Mouse (Mus musculus) stomach, postnatal 0 days (tissue): ENCODE results near the gene Cry2. TPM values are rescaled to one million over a fixed set of nuclear protein-coding genes. Genes with fewer than 3 reads are reported as not detected.
A peak's percentile ranks its signal among the peaks of the same experiment; 100 is the strongest.

Source experiments
- ATAC-seq: fragments of 200-750 bp; cut with Nextera tagmentation; 2 replicates; pipeline ENCODE4 v1.8.0; 2017; ENCODE audit not compliant: low FRiP score, low TSS enrichment
- DNase-seq: peaks from one replicate; pipeline ENCODE4 v3.0.0-alpha.2; 2016; ENCODE audit warnings: low spot score
- H3K27ac ChIP-seq: fragments of 300-500 bp; sonication (generic); replicated peaks from 2 replicates; pipeline ENCODE4 v1.5.1; 2014; ENCODE audit warnings: mild to moderate bottlenecking, control low read depth
- H3K27me3 ChIP-seq: fragments of 300-500 bp; sonication (generic); 2 replicates; pipeline ENCODE4 v1.6.1; 2014; ENCODE audit warnings: low read length; ENCODE audit not compliant: control insufficient read depth, insufficient read depth
- H3K36me3 ChIP-seq: fragments of 300-500 bp; sonication (generic); 2 replicates; pipeline ENCODE4 v1.6.1; 2014; ENCODE audit warnings: low read length, mixed read lengths; ENCODE audit not compliant: control insufficient read depth, insufficient read depth
- H3K4me1 ChIP-seq: fragments of 300-500 bp; sonication (generic); replicated peaks from 2 replicates; pipeline ENCODE4 v1.6.1; 2014; ENCODE audit warnings: antibody characterized with exemption; ENCODE audit not compliant: control insufficient read depth, insufficient read depth
- H3K4me2 ChIP-seq: fragments of 300-500 bp; sonication (generic); replicated peaks from 2 replicates; pipeline ENCODE4 v1.6.1; 2014; ENCODE audit warnings: low read depth, mild to moderate bottlenecking, control low read depth, moderate library complexity
- H3K4me3 ChIP-seq: fragments of 300-500 bp; sonication (generic); 2 replicates; pipeline ENCODE4 v1.5.1; 2014; ENCODE audit warnings: low read depth, low read length, control low read depth
- H3K9ac ChIP-seq: fragments of 300-500 bp; sonication (generic); 2 replicates; pipeline ENCODE4 v1.6.1; 2014; ENCODE audit warnings: mild to moderate bottlenecking, low read length, control low read depth, mixed read lengths
- H3K9me3 ChIP-seq: fragments of 300-500 bp; sonication (generic); 2 replicates; pipeline ENCODE4 v1.6.1; 2016; ENCODE audit warnings: low read length; ENCODE audit not compliant: control insufficient read depth
- CTCF ChIP-seq: IDR thresholded peaks from 2 replicates; pipeline ENCODE4 v1.5.1; 2016; ENCODE audit warnings: antibody characterized with exemption, low read depth, mild to moderate bottlenecking, moderate library complexity
- EP300 ChIP-seq: optimal IDR thresholded peaks from 2 replicates; pipeline ENCODE3; 2016; ENCODE audit warnings: antibody characterized with exemption
- WGBS: fragments of 180-500 bp; shearing (Covaris S2); extraction: QIAGEN DNeasy Blood & Tissue Kit; methylation state at CpG from one replicate; pipeline ENCODE4 v1.1.7; 2014; 5-methylcytosine and 5-hydroxymethylcytosine counted together
- polyA plus RNA-seq: library from polyadenylated mRNA; unstranded; fragments of >200 nt; fragmentation: Nextera tagmentation; extraction: Ambion mirVana; gene quantifications from 2 replicates; pipeline ENCODE4 v1.2.1, GENCODE M21; 2015

The Cry2 gene
- polyA plus RNA-seq, 1 experiment from 2014 or later, result 14.8 TPM

DNA sequence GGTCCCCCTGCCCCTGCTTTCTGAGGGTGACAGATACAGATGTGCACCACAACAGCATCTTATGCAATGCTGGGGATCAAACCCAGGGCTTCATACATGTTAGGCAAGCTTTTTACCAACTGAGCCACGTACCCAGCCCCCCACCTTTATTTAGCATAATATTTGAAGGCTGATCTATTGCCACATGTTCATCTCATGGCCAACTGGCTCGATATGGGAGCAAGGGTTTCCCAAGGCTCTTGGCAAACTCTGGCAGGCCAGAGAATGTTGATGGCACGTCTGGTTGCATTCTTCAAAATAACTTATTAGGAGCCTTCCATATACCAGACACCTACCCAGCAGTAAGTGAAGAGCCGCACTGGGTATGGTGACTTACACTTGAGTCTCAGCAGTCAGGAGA, 9.5 kb upstream of the Cry2 start:
- TF ChIP-seq CTCF, result no peak
- TF ChIP-seq EP300, result no peak
- 73% methylated on average over 4 of the region's 4 CpGs for WGBS
- H3K4me3 ChIP-seq, result no peak overlapping the region
- DNase-seq (no peak), ATAC-seq (no peak)
- H3K36me3 ChIP-seq, result no peaks in the 10 kb centered on the region
- H3K9ac ChIP-seq, result no peak overlapping the region
- no peaks in the 10 kb centered on the region for H3K4me1 ChIP-seq
- H3K9me3 ChIP-seq, result no peaks in the 10 kb centered on the region
- no peaks in the 10 kb centered on the region for H3K27me3 ChIP-seq
- no peak overlapping the region for H3K27ac ChIP-seq
- H3K4me2 ChIP-seq, result no peak overlapping the region

DNA sequence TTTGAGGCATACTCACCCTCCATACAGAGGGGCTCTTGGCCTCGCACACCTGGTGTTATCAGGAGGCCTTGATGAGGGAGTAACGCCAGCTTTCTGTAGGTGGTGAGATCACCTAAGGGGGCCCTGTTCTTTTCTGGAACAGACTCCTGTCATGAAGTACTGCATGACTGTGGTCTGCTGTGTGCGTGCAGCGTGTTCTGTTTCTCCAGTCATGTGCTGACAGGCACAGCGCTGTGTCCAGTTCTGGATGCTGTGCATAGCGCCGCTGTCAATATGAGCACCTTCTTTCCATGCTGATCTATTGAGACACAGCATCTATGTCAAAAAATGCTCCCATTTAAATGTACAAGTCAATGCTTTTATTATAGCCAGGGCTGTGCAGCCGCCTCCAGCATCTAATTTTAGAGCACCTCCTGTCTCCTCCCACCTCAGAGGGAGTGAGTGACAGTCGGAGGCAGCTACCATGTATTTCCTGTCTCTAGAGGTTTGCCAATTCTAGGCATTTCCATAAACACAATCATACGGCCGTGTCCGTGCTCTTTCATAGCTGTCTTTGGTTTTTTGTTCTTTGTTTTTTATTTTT, 8.7 kb upstream of the Cry2 start:
- Histone ChIP-seq H3K4me2 (no peak overlapping the region), H3K9me3 (no peaks in the 10 kb centered on the region), H3K27ac (no peak overlapping the region), H3K4me1 (no peaks in the 10 kb centered on the region), H3K4me3 (no peak overlapping the region), H3K9ac (no peak overlapping the region), H3K36me3 (no peaks in the 10 kb centered on the region), H3K27me3 (no peaks in the 10 kb centered on the region)
- 71% methylated on average over 12 of the region's 12 CpGs for WGBS
- no peak for DNase-seq
- TF ChIP-seq CTCF (no peak), EP300 (no peak)
- no peak for ATAC-seq

DNA sequence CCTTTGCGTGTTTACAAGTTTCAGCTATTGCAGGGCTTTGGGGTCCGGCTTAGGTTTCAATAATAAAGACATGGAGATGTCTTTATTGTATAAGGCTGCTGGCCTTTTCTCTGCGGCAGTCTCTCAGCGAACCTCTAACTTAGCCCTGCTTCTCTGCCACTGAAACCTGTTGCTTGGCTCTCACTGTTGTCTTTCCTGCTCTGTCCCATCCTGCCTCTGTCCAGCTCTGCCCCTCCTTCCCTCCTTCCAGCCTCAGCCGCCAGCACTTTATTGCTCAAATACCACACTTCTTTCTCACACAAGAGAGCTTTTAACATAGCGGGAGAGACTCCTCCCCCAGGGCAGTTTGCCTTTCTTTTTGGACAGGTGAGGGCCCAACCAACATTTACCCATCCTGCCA, 6.6 kb upstream of the Cry2 start:
- no peak overlapping the region for H3K4me2 ChIP-seq
- no peaks in the 10 kb centered on the region for H3K27me3 ChIP-seq
- H3K9me3 ChIP-seq, result no peaks in the 10 kb centered on the region
- no peak overlapping the region for H3K9ac ChIP-seq
- WGBS, result 50% methylated on average over 6 of the region's 6 CpGs
- H3K4me1 ChIP-seq, result no peaks in the 10 kb centered on the region
- TF ChIP-seq EP300, result no peak
- TF ChIP-seq CTCF, result no peak
- H3K27ac ChIP-seq, result no peak overlapping the region
- ATAC-seq (no peak), DNase-seq (no peak)
- no peaks in the 10 kb centered on the region for H3K36me3 ChIP-seq
- H3K4me3 ChIP-seq, result no peak overlapping the region

DNA sequence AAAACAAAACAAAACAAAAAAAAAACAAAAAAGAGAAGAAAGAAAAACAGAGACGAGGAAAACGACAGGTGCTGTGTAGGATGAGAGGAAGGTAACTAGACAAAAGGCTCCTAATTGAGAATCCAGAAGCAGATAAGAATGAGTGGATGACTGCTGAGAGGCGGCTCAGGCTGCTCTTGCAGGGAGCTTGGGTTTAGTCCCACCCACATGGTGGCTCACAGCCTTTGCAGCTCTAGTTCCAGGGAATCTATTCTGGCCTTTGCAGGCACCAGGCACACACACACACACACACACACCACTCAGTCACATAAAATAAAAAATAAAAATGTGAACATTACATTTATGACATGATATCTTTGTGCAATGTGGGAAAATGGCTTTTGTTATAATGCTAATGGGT, 4.7 kb upstream of the Cry2 start:
- DNase-seq (no peak), ATAC-seq (no peak)
- H3K27ac ChIP-seq, result no peak overlapping the region
- 0 out of 2 replicates have a peak, but pooled peaks cover 2% of the 10 kb centered on the region for H3K4me1 ChIP-seq
- TF ChIP-seq CTCF, result no peak
- TF ChIP-seq EP300, result no peak
- H3K4me3 ChIP-seq, result no peak overlapping the region
- H3K4me2 ChIP-seq, result no peak overlapping the region
- 60% methylated on average over 3 of the region's 3 CpGs for WGBS
- no peaks in the 10 kb centered on the region for H3K27me3 ChIP-seq
- no peak overlapping the region for H3K9ac ChIP-seq
- no peaks in the 10 kb centered on the region for H3K36me3 ChIP-seq
- H3K9me3 ChIP-seq, result no peaks in the 10 kb centered on the region

DNA sequence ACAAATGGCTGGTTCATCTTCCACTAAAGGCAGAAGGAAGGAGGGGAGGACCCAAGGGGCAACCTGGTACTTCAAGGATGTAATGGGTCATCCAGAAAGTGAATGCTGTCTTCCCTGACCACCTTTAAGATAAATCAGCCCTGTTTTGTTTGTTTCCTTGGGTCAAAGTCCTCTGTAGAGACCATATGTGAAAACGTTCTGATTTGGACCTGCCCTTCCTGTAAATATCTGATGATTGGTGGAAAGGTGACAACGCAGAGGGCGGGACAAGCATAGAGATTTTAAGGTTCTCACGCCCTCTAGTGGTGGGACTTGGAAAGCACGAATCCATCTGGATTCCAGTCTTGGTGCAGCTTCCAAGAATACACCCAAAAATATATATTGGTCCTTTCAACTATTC, 4.0 kb upstream of the Cry2 start:
- Histone ChIP-seq H3K4me1 (0 out of 2 replicates have a peak, but pooled peaks cover 2% of the 10 kb centered on the region), H3K36me3 (no peaks in the 10 kb centered on the region), H3K9me3 (no peaks in the 10 kb centered on the region), H3K27me3 (no peaks in the 10 kb centered on the region), H3K27ac (no peak overlapping the region), H3K4me3 (no peak overlapping the region), H3K4me2 (peak overlapping the region; percentile 33), H3K9ac (no peak overlapping the region)
- TF ChIP-seq EP300 (no peak), CTCF (peak; percentile 94)
- DNase-seq (peak; percentile 89), ATAC-seq (peak; percentile 60)
- WGBS, result under 1% methylated on average over 5 of the region's 5 CpGs

DNA sequence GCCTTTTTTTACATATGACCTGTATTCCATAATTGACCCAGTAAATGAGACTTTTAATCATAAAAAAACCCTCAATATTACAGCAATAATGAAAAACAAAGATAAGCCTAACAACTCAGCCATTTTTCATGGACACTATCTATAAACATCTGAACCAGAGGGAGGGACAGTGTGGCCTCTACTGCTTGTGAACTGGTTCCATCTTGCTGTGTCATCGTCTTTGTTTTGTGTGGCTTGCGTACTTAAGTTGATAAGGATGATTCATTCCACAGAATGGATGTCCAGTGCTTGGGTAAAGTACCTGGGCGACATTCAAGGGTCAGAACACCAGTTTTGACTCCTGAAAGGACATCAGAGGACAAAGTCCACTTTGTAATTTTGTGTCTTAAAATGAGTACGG, 3.5 kb upstream of the Cry2 start:
- H3K4me3 ChIP-seq, result no peak overlapping the region
- no peak overlapping the region for H3K27ac ChIP-seq
- H3K9me3 ChIP-seq, result no peaks in the 10 kb centered on the region
- no peaks in the 10 kb centered on the region for H3K36me3 ChIP-seq
- WGBS, result 58% methylated on average over 4 of the region's 4 CpGs
- H3K27me3 ChIP-seq, result no peaks in the 10 kb centered on the region
- no peak overlapping the region for H3K4me2 ChIP-seq
- peaks cover 4% of the 10 kb centered on the region; the same call in 1 of the 2 replicates for H3K4me1 ChIP-seq
- no peak for DNase-seq
- no peak for ATAC-seq
- TF ChIP-seq CTCF (no peak), EP300 (no peak)
- no peak overlapping the region for H3K9ac ChIP-seq
